In the genomic region with DNA sequence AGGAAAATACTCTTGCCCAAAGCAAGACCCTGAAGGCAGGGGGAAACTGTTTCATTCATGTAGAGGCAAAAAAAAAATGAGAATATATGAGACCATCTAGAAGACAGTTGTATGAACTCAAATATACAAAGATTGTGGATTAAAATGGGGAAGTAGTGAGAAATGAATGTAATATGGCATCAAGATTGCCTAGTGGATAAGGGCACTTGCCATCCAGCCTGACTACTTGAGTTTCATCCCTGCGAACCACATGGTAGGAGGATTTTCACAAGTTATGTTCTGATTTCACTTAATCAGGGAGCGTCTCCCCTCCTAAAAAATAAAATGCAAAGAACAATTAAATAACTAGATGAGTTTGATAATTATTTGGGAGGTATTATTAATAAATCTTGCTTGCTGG, we compare ENCODE assay signal across 16 mouse cellular contexts.
"Had no signal": no experiment of that assay in that cellular context is flagged by ENCODE, and none has a peak within 500 bp of the region (broad histone marks: within the 10 kb centered on the region; RNA-seq: fewer than 3 reads in every experiment).

No protein-coding gene starts in this region.

- H3K4me1 ChIP-seq: neural tube, embryonic 13.5 days; neural tube, embryonic 15.5 days; stomach, embryonic 15.5 days had no signal

- H3K27me3 ChIP-seq: stomach, embryonic 15.5 days had no signal

- H3K27ac ChIP-seq: neural tube, embryonic 13.5 days; neural tube, embryonic 15.5 days; stomach, embryonic 15.5 days; stomach, postnatal 0 days had no signal

- H3K9ac ChIP-seq: neural tube, embryonic 13.5 days; neural tube, embryonic 15.5 days; stomach, embryonic 15.5 days had no signal

- H3K4me3 ChIP-seq: neural tube, embryonic 13.5 days; neural tube, embryonic 15.5 days; stomach, embryonic 15.5 days had no signal

- DNase-seq: retina, postnatal 1 day; right cerebral cortex, adult 18-20 months; right cerebral cortex, postnatal 14 days; right cerebral cortex, postnatal 25 days; right cerebral cortex, postnatal 4 days; spleen, adult 18-20 months; thymus, adult 18-20 months; thymus, adult 2 months; thymus, postnatal 14 days; thymus, postnatal 25 days; thymus, postnatal 36 days; thymus, postnatal 4 days had no signal

- H3K36me3 ChIP-seq: neural tube, embryonic 13.5 days; neural tube, embryonic 15.5 days; stomach, embryonic 15.5 days had no signal

- H3K9me3 ChIP-seq: neural tube, embryonic 13.5 days; neural tube, embryonic 15.5 days; stomach, embryonic 15.5 days had no signal

- H3K4me2 ChIP-seq: neural tube, embryonic 13.5 days; neural tube, embryonic 15.5 days; stomach, embryonic 15.5 days had no signal
